Mouse (Mus musculus) heart, postnatal 36 days (tissue): ENCODE measurements around the gene Serpinb6e. TPM values are rescaled to one million over a fixed set of nuclear protein-coding genes. Genes with fewer than 3 reads are reported as not detected.

ENCODE experiments used
- DNase-seq, 2 experiments: peaks; one replicate each; pipeline ENCODE4 v3.0.0; 2021 to 2022
- intact Hi-C: fragments of 180-260 bp; cut with DNase I; formaldehyde crosslinking; loops from one replicate; pipeline ENCODE4 v1.15.1; 2025
- total RNA-seq, 2 experiments: library from RNA; stranded (reverse); gene quantifications; 2 replicates each; pipeline ENCODE4 v1.2.3; 2021

Serpinb6e gene
- not detected for total RNA-seq

- DNase-seq: no peak
- intact Hi-C loops: no loop called here
Measured at GRCm38 (mm10) chr13:33843308-33843707, at the start of gene Serpinb6e. Serpinb6e (minus strand) TSS chr13:33843408.

DNA sequence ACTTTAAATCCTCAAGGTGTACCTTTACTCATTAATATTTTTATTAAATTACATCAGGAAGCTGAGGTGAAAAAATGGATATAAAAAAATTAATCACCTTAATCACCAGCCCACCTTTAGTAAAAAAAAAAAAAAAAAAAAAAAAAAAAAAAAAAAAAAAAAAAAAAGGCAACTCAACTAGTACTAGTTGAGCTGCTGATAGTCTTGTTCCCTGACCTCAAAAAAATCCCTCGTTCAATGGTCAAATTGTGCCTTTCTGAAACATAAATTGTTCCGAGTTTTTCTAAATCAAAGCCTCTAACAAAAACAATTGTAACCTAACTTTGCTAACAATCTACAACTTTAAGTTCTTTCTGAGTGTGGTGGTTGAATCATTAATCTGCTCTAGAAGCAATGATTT, 12.5 kb downstream of the Serpinb6e start:
- intact Hi-C loops: no loop called here

DNA sequence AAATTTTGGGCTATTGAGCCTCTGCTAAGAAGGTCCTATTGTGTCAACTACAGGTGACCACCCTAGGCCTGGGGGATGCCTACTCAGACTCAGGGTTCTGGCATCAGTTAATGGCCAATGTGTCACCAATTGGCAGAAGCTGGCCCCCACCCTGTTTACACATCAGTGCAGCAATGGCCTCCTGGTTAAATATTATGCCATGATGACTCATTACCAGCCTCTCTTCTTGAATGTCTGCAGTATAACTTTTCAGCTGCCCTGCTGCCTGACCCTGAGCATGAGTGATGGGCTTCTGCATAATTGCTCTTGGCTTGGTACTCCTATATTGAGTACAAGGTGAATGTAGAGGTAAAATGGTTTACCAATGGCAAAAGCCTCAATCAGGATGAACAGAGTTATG, 19.8 kb downstream of the Serpinb6e start:
- intact Hi-C loops: no loop called here
- no peak for DNase-seq

More for the DNA sequence above, 12.5 kb downstream of the Serpinb6e start:
- no peak for DNase-seq

DNA sequence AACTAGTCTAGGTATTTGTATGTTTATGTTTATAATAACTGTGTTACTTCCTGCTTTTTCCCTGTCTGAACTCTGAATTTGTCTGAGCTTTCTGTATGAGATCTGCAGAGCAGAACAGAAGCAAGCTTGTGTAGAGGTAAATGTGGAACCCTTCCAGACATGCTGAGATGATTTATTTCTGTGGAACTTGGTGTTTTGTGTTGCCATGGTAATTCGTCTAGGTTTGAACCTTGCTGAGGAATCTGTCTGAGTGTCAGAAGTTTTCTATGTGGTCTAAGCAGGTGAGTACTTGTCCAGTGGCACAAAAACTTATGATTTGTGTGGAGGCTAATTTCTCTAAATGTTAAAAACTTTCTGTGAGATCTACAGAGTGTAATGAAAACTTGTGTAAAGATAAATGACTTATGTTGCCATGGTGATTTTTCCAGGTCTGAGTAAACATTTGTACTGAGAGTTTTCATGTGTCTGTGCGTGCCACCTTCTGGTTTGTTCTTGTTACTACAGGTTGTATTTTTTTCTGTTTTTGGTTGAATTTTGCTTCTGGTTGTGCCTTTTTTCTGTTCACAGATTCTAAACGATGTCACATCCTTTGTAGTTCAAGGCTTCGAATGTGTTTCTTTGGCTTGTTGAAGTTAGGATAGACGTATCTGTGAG, 21.6 kb downstream of the Serpinb6e start:
- intact Hi-C loops: no loop called here
- DNase-seq: no peak

Other genes with a start within 250 kb of the Serpinb6e start
- gene Serpinb6d, start 182.0 kb downstream of the Serpinb6e start, total RNA-seq: not detected
- gene Serpinb6c, start 62.3 kb upstream of the Serpinb6e start, total RNA-seq: not detected
- gene Nqo2, start 121.3 kb upstream of the Serpinb6e start, total RNA-seq: 10 to 100 TPM; 38.3 to 38.5 TPM
- gene Ripk1, start 159.0 kb upstream of the Serpinb6e start, total RNA-seq: 1 to 10 TPM; 8.2 to 9.6 TPM
- gene Serpinb6a, start 159.4 kb upstream of the Serpinb6e start, total RNA-seq: 100 to 1,000 TPM; 106 to 112 TPM
- 10 to 100 TPM; 35.5 to 42.1 TPM for gene Bphl, start 194.2 kb upstream of the Serpinb6e start, total RNA-seq
- 10 to 100 TPM; 41.2 to 43.8 TPM for gene Tubb2a, start 234.6 kb upstream of the Serpinb6e start, total RNA-seq